Mouse (Mus musculus): ENCODE measurements around the gene Cdh4.

The Cdh4 gene

GRCm38 (mm10) chr2:179802411-179802810, 360.2 kb downstream of the Cdh4 start:
- DNase-seq: no peak

DNA sequence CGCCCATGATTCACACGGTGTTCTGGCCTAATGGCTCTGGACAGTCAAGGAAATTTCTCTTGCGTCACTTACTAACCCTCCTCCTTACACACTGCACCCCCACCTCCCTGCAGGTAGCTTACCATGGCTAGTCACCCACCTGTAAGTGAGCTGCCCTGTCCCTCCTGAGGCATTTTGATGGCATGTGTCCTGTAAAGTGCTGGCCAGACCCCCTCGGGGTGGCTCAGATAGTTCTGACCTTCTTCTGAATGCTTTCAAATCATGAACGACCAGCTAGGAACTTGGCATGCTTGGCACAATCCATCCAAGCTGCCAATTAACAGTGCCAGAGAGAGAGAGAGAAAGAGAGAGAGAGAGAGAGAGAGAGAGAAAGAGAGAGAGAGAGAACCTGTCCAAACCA, 368.9 kb downstream of the Cdh4 start:
- DNase-seq: no peak

- no peak for DNase-seq
These were observed 371.0 kb downstream of the Cdh4 start for GRCm38 (mm10) chr2:179813035-179813827.

DNA sequence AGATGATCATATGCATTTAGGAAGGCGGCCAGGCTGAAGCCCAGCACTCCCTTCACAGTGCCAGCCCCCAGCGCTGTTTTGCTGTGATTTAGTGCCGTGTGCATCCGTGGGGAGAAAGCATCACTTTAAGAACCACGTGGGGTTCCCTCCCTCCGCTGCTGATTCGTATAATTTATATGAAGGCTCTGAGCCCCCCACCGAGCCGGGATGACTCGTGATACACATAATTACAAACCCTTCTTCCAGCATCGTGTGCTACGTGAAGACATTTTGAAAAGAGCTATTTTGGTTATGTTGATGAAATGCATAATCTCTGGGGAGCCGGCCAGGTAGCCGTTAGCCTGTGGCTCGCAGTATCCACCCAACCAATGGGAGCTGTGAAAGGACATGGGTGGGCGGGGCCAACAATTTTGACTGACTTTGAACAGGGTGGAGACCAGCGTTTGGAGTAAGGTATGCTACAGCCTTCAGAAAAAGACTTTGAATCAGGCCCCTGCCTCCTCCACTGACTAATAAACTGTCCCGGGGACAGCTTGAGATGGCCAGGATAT, 382.6 kb downstream of the Cdh4 start:
- DNase-seq: no peak

GRCm38 (mm10) chr2:179828968-179829367, 386.7 kb downstream of the Cdh4 start:
- no peak for DNase-seq

- no peak for DNase-seq
These were observed 387.7 kb downstream of the Cdh4 start for GRCm38 (mm10) chr2:179829972-179830371.

DNA sequence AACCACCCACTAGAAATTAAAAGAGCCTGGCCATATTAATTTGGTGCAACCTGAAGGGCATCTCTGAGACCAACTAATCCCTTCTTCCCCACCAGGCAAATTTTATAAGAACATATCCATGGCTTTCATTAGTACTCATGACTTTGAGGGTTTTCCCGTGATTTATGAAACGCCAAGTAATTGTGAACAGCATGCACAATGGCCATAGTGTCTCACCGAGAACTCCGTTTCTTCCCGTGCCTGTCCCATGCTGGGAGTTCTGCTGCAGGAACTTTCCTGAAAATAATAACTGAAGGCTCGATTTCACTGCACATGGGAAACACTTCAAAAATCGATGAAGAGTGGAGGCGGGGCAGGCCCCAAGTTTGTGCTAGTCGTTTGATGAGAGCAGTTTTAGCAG, 392.7 kb downstream of the Cdh4 start:
- DNase-seq: no peak

GRCm38 (mm10) chr2:179835570-179835969, 393.3 kb downstream of the Cdh4 start:
- DNase-seq: no peak

GRCm38 (mm10) chr2:179837186-179837585, 395.0 kb downstream of the Cdh4 start:
- no peak for DNase-seq

GRCm38 (mm10) chr2:179838036-179838435, 395.8 kb downstream of the Cdh4 start:
- DNase-seq: no peak

DNA sequence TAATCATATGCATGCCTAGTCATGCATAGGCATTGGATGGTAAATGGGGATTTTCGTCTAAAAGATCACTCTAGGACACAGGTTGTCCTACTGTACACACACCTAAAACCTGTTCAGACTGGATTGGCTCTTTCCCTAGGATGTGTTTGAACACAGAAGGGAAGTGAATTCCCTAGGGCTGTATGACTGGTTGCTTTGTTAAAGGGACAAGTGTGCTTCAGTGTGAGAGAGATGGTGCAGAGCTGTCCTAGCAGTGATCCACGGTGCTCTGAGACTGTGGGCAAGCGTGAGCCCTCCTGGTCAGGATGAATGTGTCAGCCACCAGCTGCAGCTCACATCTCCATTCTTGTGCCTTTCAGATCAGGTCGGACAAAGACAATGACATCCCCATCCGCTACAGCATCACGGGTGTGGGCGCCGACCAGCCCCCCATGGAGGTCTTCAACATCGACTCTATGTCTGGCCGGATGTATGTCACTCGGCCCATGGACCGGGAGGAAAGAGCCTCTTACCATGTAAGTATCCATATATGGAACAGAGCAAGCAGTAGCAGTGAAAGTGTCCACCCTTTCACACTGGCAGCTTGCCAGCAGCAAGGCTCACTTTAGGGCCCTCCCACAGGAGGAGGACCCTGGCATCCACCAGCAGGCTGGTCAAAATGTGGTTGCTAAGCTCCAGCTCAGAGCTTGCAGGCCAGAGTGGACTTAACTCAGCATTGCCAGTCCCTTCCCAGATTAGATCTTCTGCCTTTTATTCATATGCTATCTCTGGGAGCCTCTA, 400.6 kb downstream of the Cdh4 start:
- DNase-seq: no peak

DNA sequence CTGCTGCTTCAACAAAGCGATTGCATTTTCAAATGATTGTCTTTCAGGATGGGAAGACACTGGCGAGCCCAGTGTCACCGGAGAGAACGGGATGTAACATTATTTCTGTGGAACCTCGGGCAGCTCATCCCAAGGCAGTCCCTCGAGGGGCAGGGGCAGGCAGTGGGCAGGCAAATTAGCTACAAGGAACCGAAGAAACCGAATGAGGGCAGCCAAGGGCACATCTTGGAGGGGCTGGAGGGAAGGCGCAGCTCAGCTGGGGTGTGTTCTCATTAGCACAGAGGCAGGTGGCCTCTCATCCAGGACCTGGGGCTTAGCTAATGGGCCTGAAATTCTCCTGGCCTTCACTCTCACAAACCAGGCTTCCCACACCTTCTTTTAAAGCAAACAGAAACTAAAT, 407.5 kb downstream of the Cdh4 start:
- DNase-seq: no peak

DNA sequence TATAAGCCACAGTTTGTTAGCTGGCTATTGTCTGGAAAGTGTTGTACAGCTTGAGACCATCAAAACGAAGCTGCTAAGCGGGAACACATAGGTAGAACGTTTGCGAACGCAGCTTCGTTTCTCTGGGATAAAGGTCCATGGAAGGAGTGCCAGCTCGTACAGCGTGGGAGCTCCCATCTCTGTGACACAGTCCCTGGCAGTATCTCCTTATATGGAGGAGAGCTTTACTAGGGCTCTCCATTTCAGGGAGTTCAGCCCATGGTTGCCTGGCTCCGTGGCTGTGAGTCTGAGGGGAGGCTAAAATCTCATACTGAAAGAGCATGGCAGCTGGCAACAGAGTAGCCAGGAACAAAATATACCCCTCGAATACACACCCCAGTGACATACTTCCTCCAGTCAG, 409.9 kb downstream of the Cdh4 start:
- DNase-seq: no peak

- DNase-seq: no peak
These were observed 410.6 kb downstream of the Cdh4 start for GRCm38 (mm10) chr2:179852862-179853261.

GRCm38 (mm10) chr2:179853892-179854291, 411.7 kb downstream of the Cdh4 start:
- DNase-seq: no peak

GRCm38 (mm10) chr2:179857086-179857485, 414.9 kb downstream of the Cdh4 start:
- no peak for DNase-seq

- no peak for DNase-seq
These were observed 420.4 kb downstream of the Cdh4 start for GRCm38 (mm10) chr2:179862676-179863075.

GRCm38 (mm10) chr2:179863266-179863665, 421.0 kb downstream of the Cdh4 start:
- DNase-seq: no peak

DNA sequence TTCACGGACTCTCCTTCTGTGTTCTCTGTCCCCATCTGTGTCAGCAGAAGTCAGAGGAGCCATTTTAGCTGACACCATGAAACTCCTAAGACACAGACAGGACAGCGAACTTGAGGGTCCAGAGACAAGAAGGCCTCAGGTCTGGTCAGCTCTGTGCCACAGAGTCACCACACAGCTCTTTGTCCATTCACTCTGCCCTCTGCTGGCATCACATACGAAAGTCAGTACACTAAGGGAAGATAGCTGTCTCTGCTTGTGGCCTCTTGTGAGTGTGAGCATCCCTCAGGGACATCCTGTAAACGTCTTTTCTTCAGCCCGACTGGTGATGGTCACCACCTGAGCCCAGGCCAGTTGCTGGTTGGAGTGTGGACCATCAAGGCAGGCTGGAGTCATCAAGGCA, 422.9 kb downstream of the Cdh4 start:
- no peak for DNase-seq

DNA sequence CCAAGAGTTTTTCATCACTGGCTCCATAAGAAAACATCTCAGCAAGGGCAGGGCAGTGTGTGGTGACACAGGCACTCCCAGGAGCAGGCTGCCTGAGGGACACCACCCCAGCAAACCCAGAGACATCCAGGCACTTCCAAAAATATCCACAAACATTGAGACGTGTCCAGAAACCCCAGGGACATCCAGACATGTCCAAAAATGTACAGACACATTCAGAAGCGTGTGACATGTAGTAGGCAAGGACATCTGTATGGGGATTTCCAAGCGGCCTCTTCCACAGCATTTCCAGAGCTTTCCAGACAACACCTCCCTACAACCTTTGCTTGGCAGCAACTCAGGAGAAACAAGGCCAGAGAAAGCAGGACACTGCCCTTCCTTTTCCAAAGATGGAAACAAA, 425.4 kb downstream of the Cdh4 start:
- no peak for DNase-seq

- DNase-seq: no peak
These were observed 427.6 kb downstream of the Cdh4 start for GRCm38 (mm10) chr2:179869871-179870270.

- DNase-seq: no peak
These were observed 430.5 kb downstream of the Cdh4 start for GRCm38 (mm10) chr2:179872724-179873123.

DNA sequence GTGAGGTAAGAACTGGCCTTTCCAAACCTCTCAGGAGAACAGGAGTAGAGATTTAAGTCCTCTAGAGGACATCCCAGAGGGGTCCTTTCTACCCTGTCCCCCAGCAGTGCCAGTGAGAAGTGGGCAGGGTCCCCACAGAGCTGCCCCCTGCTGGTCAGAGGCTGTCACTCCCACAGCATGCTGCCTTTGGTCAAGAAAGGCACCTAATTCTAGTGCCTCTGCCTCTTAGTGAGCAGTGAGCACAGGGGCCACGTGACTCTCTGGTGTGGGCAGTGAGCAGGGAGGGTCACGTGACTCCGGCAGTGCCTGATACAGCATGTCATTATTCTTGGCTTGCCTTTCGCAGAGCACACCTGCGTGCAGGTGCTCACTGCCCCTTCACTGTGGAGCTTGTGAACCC, 431.1 kb downstream of the Cdh4 start:
- DNase-seq: peak in 1 of 2 experiments; percentile 6

DNA sequence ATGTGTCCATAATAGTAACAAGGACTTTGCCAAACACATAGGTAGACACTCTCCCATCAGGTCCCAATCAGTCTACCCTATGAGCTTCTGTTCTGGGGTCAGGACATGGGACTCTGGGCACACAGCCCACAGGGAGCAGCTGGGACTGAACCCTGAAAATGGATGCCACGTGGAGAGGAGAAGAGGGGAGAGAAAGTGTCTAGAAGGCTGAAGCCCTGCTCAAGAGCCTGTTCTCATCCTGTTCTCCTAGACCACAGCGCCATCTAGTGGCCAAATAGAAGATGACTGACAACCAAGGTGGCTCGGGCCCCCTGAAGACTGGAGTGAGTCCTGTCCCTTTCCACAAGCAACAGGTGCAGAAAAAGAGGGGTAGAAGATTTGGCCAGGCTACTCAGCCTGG, 432.9 kb downstream of the Cdh4 start:
- DNase-seq: peak in 1 of 2 experiments; percentile 15
